Mouse (Mus musculus) ES-Bruce4 (cell line): ENCODE measurements around the gene Tubg1. TPM values are rescaled to one million over a fixed set of nuclear protein-coding genes. Genes with fewer than 3 reads are reported as not detected.

Experiments
- H3K27ac ChIP-seq: 2 replicates; pipeline ENCODE4 v1.5.1; 2012; ENCODE audit warnings: low read length, inconsistent platforms; ENCODE audit not compliant: insufficient read depth
- H3K27me3 ChIP-seq: 2 replicates; pipeline ENCODE4 v1.6.1; 2012; ENCODE audit warnings: mild to moderate bottlenecking, low read length, inconsistent platforms; ENCODE audit not compliant: control insufficient read depth, poor library complexity, insufficient read depth, severe bottlenecking
- H3K36me3 ChIP-seq: 2 replicates; pipeline ENCODE4 v1.6.1; 2012; ENCODE audit warnings: inconsistent platforms, mild to moderate bottlenecking, low read length, moderate library complexity; ENCODE audit not compliant: control insufficient read depth, poor library complexity, insufficient read depth, severe bottlenecking
- H3K4me1 ChIP-seq: one replicate; pipeline ENCODE4 v1.8.1; 2011; ENCODE audit warnings: low read length; ENCODE audit not compliant: control insufficient read depth, insufficient read depth
- H3K4me3 ChIP-seq: 2 replicates; pipeline ENCODE4 v1.5.1; 2011; ENCODE audit warnings: low read depth, mild to moderate bottlenecking, low read length
- H3K9ac ChIP-seq: 2 replicates; pipeline ENCODE4 v1.6.1; 2012; ENCODE audit warnings: low read depth, mild to moderate bottlenecking, inconsistent platforms; ENCODE audit not compliant: poor library complexity, severe bottlenecking
- H3K9me3 ChIP-seq: replicated peaks from 2 replicates; pipeline ENCODE4 v1.6.1; 2012; ENCODE audit warnings: mild to moderate bottlenecking, low read length, inconsistent platforms; ENCODE audit not compliant: control insufficient read depth, poor library complexity, insufficient read depth, severe bottlenecking
- CTCF ChIP-seq: IDR thresholded peaks from one replicate; pipeline ENCODE4 v1.8.1; 2011; ENCODE audit warnings: low read depth, low read length
- EP300 ChIP-seq: IDR thresholded peaks from 2 replicates; pipeline ENCODE4 v1.6.1; 2011; ENCODE audit warnings: low read depth, low read length; ENCODE audit not compliant: insufficient read depth
- POLR2A ChIP-seq: IDR thresholded peaks from one replicate; pipeline ENCODE4 v1.8.1; 2011; ENCODE audit warnings: low read length; ENCODE audit not compliant: insufficient read depth
- polyA plus RNA-seq: library from polyadenylated mRNA; stranded (reverse); fragments of >200 nt; gene quantifications from 2 replicates; pipeline ENCODE4 v1.2.4, GENCODE M21; 2011; ENCODE audit warnings: low read depth; ENCODE audit not compliant: missing spikeins, insufficient read depth, insufficient read length

Gene Tubg1
- polyA plus RNA-seq, 1 experiment: 55.3 TPM

DNA sequence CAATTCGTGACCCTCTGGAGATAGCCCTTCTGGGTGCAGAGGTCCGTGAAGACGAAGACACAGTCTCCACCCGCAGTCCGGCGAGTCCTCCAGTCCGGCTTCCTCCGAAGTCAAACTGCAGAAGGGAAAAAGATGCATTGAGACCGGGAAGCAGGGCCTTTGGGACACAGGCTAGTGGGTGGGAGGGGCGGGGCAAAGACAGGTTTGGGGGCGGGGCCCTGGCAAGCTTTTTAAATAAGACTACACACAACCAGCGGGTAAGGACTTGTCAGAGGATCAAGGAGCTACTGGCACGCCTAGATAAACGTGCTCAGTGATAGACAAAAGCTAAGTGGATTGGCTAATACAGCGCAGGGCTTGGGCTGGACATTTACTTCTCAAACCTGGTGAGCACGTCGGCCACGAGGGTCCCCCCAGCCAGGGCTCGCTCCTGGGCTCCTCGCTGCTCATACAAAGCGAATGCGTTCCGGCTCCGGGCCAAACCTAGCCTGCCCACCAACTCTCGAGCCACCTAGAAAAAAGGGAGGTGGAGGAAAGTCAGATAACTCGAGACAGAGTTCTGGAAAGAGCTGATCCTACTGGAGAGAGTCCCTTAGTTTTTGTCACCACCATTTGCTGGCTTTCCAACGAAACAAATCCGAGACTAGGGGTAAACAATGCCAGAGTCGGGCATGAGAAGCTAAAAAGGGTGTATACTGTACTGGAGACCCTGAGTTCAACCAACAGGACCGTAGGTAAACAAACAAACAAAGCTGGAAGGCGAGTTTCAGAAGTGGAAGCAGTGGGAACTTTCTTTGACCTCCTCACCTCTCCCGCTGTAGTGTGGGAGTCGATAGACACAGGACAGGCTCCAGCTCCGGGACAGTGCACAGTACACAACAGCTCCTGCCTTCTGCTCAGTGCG is 45.2 kb downstream of the Tubg1 start:
- Histone ChIP-seq H3K36me3 (no peaks in the 10 kb centered on the region), H3K9ac (peak overlapping the region; percentile 56), H3K9me3 (no peaks in the 10 kb centered on the region), H3K27ac (no peak overlapping the region), H3K4me1 (no peaks in the 10 kb centered on the region), H3K4me3 (peak overlapping the region; percentile 45), H3K27me3 (peaks cover 21% of the 10 kb centered on the region)
- TF ChIP-seq POLR2A: no peak
- no peak for TF ChIP-seq EP300
- TF ChIP-seq CTCF: no peak

DNA sequence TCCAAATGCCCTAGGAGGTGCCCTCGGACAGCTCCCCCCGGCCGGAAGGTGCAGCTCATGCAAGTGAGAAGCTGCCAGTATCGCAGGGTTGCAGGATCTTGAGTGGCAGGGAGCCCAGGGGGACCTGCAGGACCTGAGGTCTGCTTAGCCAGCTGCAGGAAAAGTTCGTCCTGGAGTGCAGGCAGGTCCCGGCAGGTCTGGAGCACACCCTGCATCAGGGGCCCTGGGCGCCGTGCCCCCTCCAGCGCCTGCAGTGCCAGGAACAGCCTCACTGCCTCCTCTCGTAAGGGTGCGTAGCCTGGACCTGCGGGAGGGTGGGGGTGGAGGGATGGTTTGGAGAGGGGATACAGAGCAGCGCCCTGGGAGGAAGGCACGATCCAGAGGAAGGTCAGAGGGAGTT is 46.6 kb downstream of the Tubg1 start:
- Histone ChIP-seq H3K9ac (no peak overlapping the region), H3K27me3 (peaks cover 27% of the 10 kb centered on the region), H3K4me3 (no peak overlapping the region), H3K36me3 (no peaks in the 10 kb centered on the region), H3K27ac (no peak overlapping the region), H3K9me3 (no peaks in the 10 kb centered on the region), H3K4me1 (no peaks in the 10 kb centered on the region)
- no peak for TF ChIP-seq CTCF
- no peak for TF ChIP-seq EP300
- TF ChIP-seq POLR2A: no peak

DNA sequence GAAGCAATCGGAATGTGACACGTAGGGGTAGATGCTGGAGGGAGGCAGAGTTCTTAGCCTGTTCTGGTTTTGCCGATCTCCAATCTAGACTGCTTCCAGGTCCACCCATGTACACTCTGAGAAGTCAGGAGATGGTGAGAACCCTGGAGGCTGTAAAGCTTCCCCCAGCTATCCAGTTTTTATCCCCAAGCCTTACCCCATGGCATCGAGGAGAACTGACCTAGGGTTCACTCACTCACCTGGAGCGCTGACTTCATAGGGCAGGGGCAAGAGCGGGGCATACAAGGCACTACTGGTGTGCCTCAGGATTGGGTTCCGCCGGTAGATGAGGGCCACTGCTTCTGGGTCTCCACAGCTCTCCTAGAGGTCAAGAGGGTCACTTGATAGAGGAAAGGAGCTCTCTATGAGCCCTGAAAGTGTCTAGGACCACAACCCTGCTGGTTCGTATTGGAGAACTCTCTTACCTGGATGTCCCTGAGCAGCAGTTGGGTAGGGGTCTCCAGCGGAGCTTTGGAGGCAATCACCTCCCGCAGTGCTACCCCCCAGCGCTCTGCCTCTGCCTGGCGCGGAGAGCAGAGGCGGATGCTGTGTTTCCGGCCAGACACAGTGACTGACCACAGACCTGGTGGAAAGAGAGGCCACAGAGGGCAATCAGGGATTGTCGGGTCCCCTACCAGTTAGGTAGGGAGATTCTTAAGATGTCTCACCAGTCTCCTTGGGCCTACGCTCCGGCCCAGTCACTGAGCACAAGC is 47.6 kb downstream of the Tubg1 start:
- no peaks in the 10 kb centered on the region for H3K36me3 ChIP-seq
- no peak for TF ChIP-seq EP300
- TF ChIP-seq POLR2A: no peak
- TF ChIP-seq CTCF: no peak
- no peaks in the 10 kb centered on the region for H3K4me1 ChIP-seq
- H3K27ac ChIP-seq: no peak overlapping the region
- H3K9me3 ChIP-seq: no peaks in the 10 kb centered on the region
- no peak overlapping the region for H3K4me3 ChIP-seq
- H3K9ac ChIP-seq: no peak overlapping the region
- peaks cover 27% of the 10 kb centered on the region for H3K27me3 ChIP-seq

DNA sequence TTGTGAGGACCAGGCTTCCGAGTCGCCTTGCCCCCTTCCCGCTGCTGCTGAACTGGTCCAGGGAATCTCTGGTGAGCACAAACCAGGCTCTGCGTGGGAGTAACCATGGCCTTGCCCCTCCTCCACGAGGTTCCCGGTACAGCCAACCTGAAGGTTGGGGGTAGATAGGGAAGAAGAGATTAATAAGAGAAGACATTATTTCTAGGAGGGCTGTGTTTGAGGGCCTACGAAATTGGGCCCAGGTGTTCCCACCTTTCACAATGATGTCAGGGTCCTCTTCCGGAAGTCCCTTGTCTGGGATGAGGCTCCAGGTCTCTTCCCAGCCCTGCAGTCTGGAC is 48.2 kb downstream of the Tubg1 start:
- Histone ChIP-seq H3K9me3 (no peaks in the 10 kb centered on the region), H3K27ac (no peak overlapping the region), H3K36me3 (no peaks in the 10 kb centered on the region), H3K4me3 (no peak overlapping the region), H3K4me1 (no peaks in the 10 kb centered on the region), H3K9ac (no peak overlapping the region), H3K27me3 (peaks cover 27% of the 10 kb centered on the region)
- TF ChIP-seq CTCF: no peak
- TF ChIP-seq POLR2A: no peak
- no peak for TF ChIP-seq EP300

DNA sequence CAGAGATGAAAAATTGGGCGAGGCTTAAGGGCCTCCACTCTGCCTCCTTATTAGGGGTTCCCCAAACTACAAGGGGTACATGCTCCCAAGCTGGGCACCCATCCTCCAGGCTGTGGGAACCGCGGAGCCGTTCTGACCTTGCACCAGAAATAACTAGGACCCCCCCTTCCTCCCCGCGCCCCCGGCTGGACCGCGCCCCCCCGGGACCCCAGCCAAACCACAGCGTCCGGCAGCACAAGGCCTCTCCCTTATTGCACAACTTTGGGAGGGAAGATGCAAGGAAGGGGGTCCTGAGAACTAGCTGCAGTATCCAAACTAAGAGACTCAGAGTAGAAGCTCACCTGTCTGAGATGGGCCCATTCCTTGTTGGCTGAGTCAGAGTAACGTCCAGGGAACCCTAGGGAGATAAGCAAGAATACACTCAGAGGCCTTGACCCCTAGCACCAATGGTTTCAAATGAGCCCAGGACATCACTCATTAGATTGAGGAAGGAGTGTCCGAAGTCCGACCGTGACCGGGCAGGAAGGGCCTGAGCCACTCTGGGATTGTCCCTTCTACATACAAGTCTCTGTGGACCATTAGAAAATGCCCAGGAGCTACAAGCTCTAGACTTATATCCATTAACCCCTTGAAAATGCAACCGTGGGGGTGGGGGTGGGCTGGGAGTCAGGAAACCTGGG is 48.7 kb downstream of the Tubg1 start:
- H3K4me1 ChIP-seq: no peaks in the 10 kb centered on the region
- H3K36me3 ChIP-seq: no peaks in the 10 kb centered on the region
- H3K9ac ChIP-seq: no peak overlapping the region
- H3K27ac ChIP-seq: no peak overlapping the region
- H3K4me3 ChIP-seq: no peak overlapping the region
- no peaks in the 10 kb centered on the region for H3K9me3 ChIP-seq
- H3K27me3 ChIP-seq: peaks cover 27% of the 10 kb centered on the region
- TF ChIP-seq CTCF (no peak), POLR2A (no peak), EP300 (no peak)
